Mouse (Mus musculus) megakaryocyte, embryonic 14.5 days (primary cell): Measurements from ENCODE around the gene Cacna1d.

ENCODE experiments used
- FLI1 ChIP-seq: IDR thresholded peaks from 2 replicates; pipeline ENCODE4 v1.6.1; 2012; ENCODE audit warnings: low read length, inconsistent platforms, mixed read lengths
- GATA1 ChIP-seq: IDR thresholded peaks from 3 replicates; pipeline ENCODE4 v1.6.1; 2012; ENCODE audit warnings: mixed read lengths, low read length, inconsistent platforms, borderline replicate concordance

GRCm38 (mm10) chr14:30352951-30353270, 138.3 kb downstream of the Cacna1d start:
- TF ChIP-seq GATA1 (no peak), FLI1 (no peak)
